Mouse (Mus musculus) megakaryocyte, embryonic 14.5 days (primary cell): ENCODE data around the gene Ap1g2. TPM values are rescaled to one million over a fixed set of nuclear protein-coding genes. Genes with fewer than 3 reads are reported as not detected.

Experiments used
- H3K27me3 ChIP-seq: replicated peaks from 2 replicates; pipeline ENCODE3; 2012; ENCODE audit warnings: inconsistent platforms
- H3K36me3 ChIP-seq: replicated peaks from 2 replicates; pipeline ENCODE3; 2012; ENCODE audit warnings: low read length, inconsistent platforms, mixed read lengths
- H3K4me1 ChIP-seq: 2 replicates; pipeline ENCODE4 v1.6.1; 2012; ENCODE audit warnings: inconsistent platforms
- H3K4me3 ChIP-seq: replicated peaks from 2 replicates; pipeline ENCODE3; 2012; ENCODE audit warnings: moderate library complexity, mild to moderate bottlenecking, inconsistent platforms
- H3K9me3 ChIP-seq: 2 replicates; pipeline ENCODE4 v1.6.1; 2012; ENCODE audit warnings: inconsistent platforms
- FLI1 ChIP-seq: IDR thresholded peaks from 2 replicates; pipeline ENCODE4 v1.6.1; 2012; ENCODE audit warnings: low read length, inconsistent platforms, mixed read lengths
- GATA1 ChIP-seq: IDR thresholded peaks from 3 replicates; pipeline ENCODE4 v1.6.1; 2012; ENCODE audit warnings: mixed read lengths, low read length, inconsistent platforms, borderline replicate concordance
- polyA plus RNA-seq: library from polyadenylated mRNA; stranded (reverse); fragments of >175 nt; gene quantifications from 2 replicates; pipeline ENCODE4 v1.2.3, GENCODE M21; 2012; ENCODE audit warnings: low replicate concordance; ENCODE audit not compliant: insufficient read depth

The Ap1g2 gene
- polyA plus RNA-seq, 1 experiment, result 13.4 TPM

GRCm38 (mm10) chr14:55062626-55063025, 43.8 kb downstream of the Ap1g2 start:
- Histone ChIP-seq H3K27me3 (peaks cover 21% of the 10 kb centered on the region), H3K4me1 (peaks cover 18% of the 10 kb centered on the region), H3K9me3 (no peaks in the 10 kb centered on the region), H3K4me3 (peak overlapping the region; percentile 53), H3K36me3 (peaks cover 48% of the 10 kb centered on the region)
- TF ChIP-seq FLI1, result no peak
- no peak for TF ChIP-seq GATA1

- Histone ChIP-seq H3K4me3 (no peak overlapping the region), H3K36me3 (peaks cover 40% of the 10 kb centered on the region), H3K27me3 (peaks cover 27% of the 10 kb centered on the region), H3K9me3 (no peaks in the 10 kb centered on the region), H3K4me1 (peaks cover 18% of the 10 kb centered on the region)
- no peak for TF ChIP-seq GATA1
- TF ChIP-seq FLI1, result no peak
Measured at GRCm38 (mm10) chr14:55061845-55062244, 44.5 kb downstream of the Ap1g2 start.

- no peak overlapping the region for H3K4me3 ChIP-seq
- no peak for TF ChIP-seq GATA1
- no peak for TF ChIP-seq FLI1
- H3K4me1 ChIP-seq, result peaks cover 18% of the 10 kb centered on the region
Measured at GRCm38 (mm10) chr14:55059931-55060330, 46.5 kb downstream of the Ap1g2 start.

GRCm38 (mm10) chr14:55059009-55059408, 47.4 kb downstream of the Ap1g2 start:
- TF ChIP-seq FLI1 (no peak), GATA1 (no peak)
- H3K36me3 ChIP-seq, result peaks cover 15% of the 10 kb centered on the region
- H3K9me3 ChIP-seq, result no peaks in the 10 kb centered on the region
- H3K27me3 ChIP-seq, result peaks cover 46% of the 10 kb centered on the region
- H3K4me1 ChIP-seq, result peaks cover 21% of the 10 kb centered on the region
- H3K4me3 ChIP-seq, result no peak overlapping the region

More at GRCm38 (mm10) chr14:55059931-55060330, 46.5 kb downstream of the Ap1g2 start:
- H3K36me3 ChIP-seq, result peaks cover 22% of the 10 kb centered on the region
- H3K27me3 ChIP-seq, result peaks cover 39% of the 10 kb centered on the region
- H3K9me3 ChIP-seq, result no peaks in the 10 kb centered on the region

GRCm38 (mm10) chr14:55055167-55055834, 51.1 kb downstream of the Ap1g2 start:
- Histone ChIP-seq H3K27me3 (peaks cover 48% of the 10 kb centered on the region), H3K9me3 (peaks cover 8% of the 10 kb centered on the region; the same call in 1 of the 2 replicates), H3K4me1 (peaks cover 6% of the 10 kb centered on the region), H3K36me3 (no peaks in the 10 kb centered on the region), H3K4me3 (no peak overlapping the region)
- TF ChIP-seq FLI1 (no peak), GATA1 (no peak)

- Histone ChIP-seq H3K4me3 (no peak overlapping the region), H3K9me3 (peaks cover 8% of the 10 kb centered on the region; the same call in 1 of the 2 replicates), H3K36me3 (no peaks in the 10 kb centered on the region), H3K4me1 (peaks cover 6% of the 10 kb centered on the region), H3K27me3 (peaks cover 50% of the 10 kb centered on the region)
- no peak for TF ChIP-seq FLI1
- TF ChIP-seq GATA1, result no peak
Measured at GRCm38 (mm10) chr14:55054191-55054749, 52.1 kb downstream of the Ap1g2 start.

- H3K36me3 ChIP-seq, result no peaks in the 10 kb centered on the region
- peaks cover 12% of the 10 kb centered on the region for H3K4me1 ChIP-seq
- TF ChIP-seq GATA1 (no peak), FLI1 (no peak)
- no peak overlapping the region for H3K4me3 ChIP-seq
- H3K9me3 ChIP-seq, result peaks cover 8% of the 10 kb centered on the region; the same call in 1 of the 2 replicates
- H3K27me3 ChIP-seq, result peaks cover 51% of the 10 kb centered on the region
Measured at GRCm38 (mm10) chr14:55053708-55054190, 52.6 kb downstream of the Ap1g2 start.

- Histone ChIP-seq H3K27me3 (peaks cover 49% of the 10 kb centered on the region), H3K36me3 (no peaks in the 10 kb centered on the region), H3K4me3 (no peak overlapping the region), H3K9me3 (peaks cover 8% of the 10 kb centered on the region; the same call in 1 of the 2 replicates), H3K4me1 (peaks cover 19% of the 10 kb centered on the region)
- TF ChIP-seq GATA1 (no peak), FLI1 (no peak)
Measured at GRCm38 (mm10) chr14:55053050-55053449, 53.3 kb downstream of the Ap1g2 start.

GRCm38 (mm10) chr14:55052496-55052895, 53.9 kb downstream of the Ap1g2 start:
- Histone ChIP-seq H3K36me3 (no peaks in the 10 kb centered on the region), H3K27me3 (peaks cover 44% of the 10 kb centered on the region), H3K4me1 (peaks cover 23% of the 10 kb centered on the region), H3K9me3 (peaks cover 8% of the 10 kb centered on the region; the same call in 1 of the 2 replicates), H3K4me3 (no peak overlapping the region)
- TF ChIP-seq GATA1, result no peak
- TF ChIP-seq FLI1, result no peak

Other genes starting within 250 kb of the Ap1g2 start
- gene Homez, start 235.6 kb downstream of the Ap1g2 start, polyA plus RNA-seq, result 1.6 and 2.1 TPM in 2 replicates
- gene Ppp1r3e, start 229.0 kb downstream of the Ap1g2 start, polyA plus RNA-seq, result 1.7 and 2.8 TPM in 2 replicates
- gene Bcl2l2, start 223.2 kb downstream of the Ap1g2 start, polyA plus RNA-seq, result 15.0 and 39.5 TPM in 2 replicates
- 1.6 TPM in 1 of 2 replicates, not detected in the other for gene Gm20521, start 223.2 kb downstream of the Ap1g2 start, polyA plus RNA-seq
- gene Pabpn1, start 214.1 kb downstream of the Ap1g2 start, polyA plus RNA-seq, result 94.8 and 258 TPM in 2 replicates
- gene Slc22a17, start 193.5 kb downstream of the Ap1g2 start, polyA plus RNA-seq, result 0.93 and 1.1 TPM in 2 replicates
- not detected in 2 replicates for gene Efs, start 180.5 kb downstream of the Ap1g2 start, polyA plus RNA-seq
- gene Il25, start 173.9 kb downstream of the Ap1g2 start, polyA plus RNA-seq, result not detected in 2 replicates
- gene Cmtm5, start 170.3 kb downstream of the Ap1g2 start, polyA plus RNA-seq, result not detected in 2 replicates
- gene Myh6, start 139.7 kb downstream of the Ap1g2 start, polyA plus RNA-seq, result not detected in 2 replicates
- not detected in 2 replicates for gene Gm17428, start 129.7 kb downstream of the Ap1g2 start, polyA plus RNA-seq
- not detected in 2 replicates for gene Myh7, start 112.0 kb downstream of the Ap1g2 start, polyA plus RNA-seq
- 6.0 and 37.4 TPM in 2 replicates for gene Ngdn, start 91.1 kb downstream of the Ap1g2 start, polyA plus RNA-seq
- 10.0 and 16.4 TPM in 2 replicates for gene Zfhx2, start 14.3 kb downstream of the Ap1g2 start, polyA plus RNA-seq
- 2.4 and 2.9 TPM in 2 replicates for gene Thtpa, start 11.8 kb downstream of the Ap1g2 start, polyA plus RNA-seq
- gene Jph4, start 10.3 kb upstream of the Ap1g2 start, polyA plus RNA-seq, result 0.21 and 1.4 TPM in 2 replicates
- gene Dhrs2, start 115.4 kb upstream of the Ap1g2 start, polyA plus RNA-seq, result not detected in 2 replicates